Mouse (Mus musculus) hindbrain, postnatal 0 days (tissue): ENCODE measurements at regions not wholly inside any gene's neighbourhood (a gene's known extent, or its start where the extent isn't known, plus 50 kb on each side); places are given as distances from the start of the nearest gene placed in this dataset.
"Not testable (repeated sequence)": the region's sequence is repeated elsewhere in the genome, so short reads cannot be mapped to it uniquely, and the experiment has no call there.

Experiments used
- ATAC-seq: fragments of 200-750 bp; cut with Nextera tagmentation; 2 replicates; pipeline ENCODE4 v1.8.0; 2017; ENCODE audit warnings: mild to moderate bottlenecking, moderate TSS enrichment, moderate library complexity
- DNase-seq: peaks from one replicate; pipeline ENCODE4 v3.0.0-alpha.2; 2015; ENCODE audit warnings: low spot score
- H3K27ac ChIP-seq: fragments of 300-500 bp; sonication (generic); 2 replicates; pipeline ENCODE4 v1.5.1; 2014; ENCODE audit warnings: mild to moderate bottlenecking
- H3K27me3 ChIP-seq: fragments of 300-500 bp; sonication (generic); 2 replicates; pipeline ENCODE4 v1.6.1; 2014; ENCODE audit warnings: low read length, mixed read lengths; ENCODE audit not compliant: insufficient read depth
- H3K36me3 ChIP-seq: fragments of 300-500 bp; sonication (generic); 2 replicates; pipeline ENCODE4 v1.6.1; 2014; ENCODE audit warnings: low read length, mixed read lengths; ENCODE audit not compliant: insufficient read depth
- H3K4me1 ChIP-seq: fragments of 300-500 bp; sonication (generic); 2 replicates; pipeline ENCODE4 v1.6.1; 2014; ENCODE audit warnings: antibody characterized with exemption, low read length, mixed read lengths; ENCODE audit not compliant: insufficient read depth
- H3K4me2 ChIP-seq: fragments of 300-500 bp; sonication (generic); 2 replicates; pipeline ENCODE4 v1.6.1; 2014; ENCODE audit warnings: low read depth, mild to moderate bottlenecking, low read length, moderate library complexity, mixed read lengths
- H3K4me3 ChIP-seq: fragments of 300-500 bp; sonication (generic); 2 replicates; pipeline ENCODE4 v1.5.1; 2014; ENCODE audit warnings: low read length
- H3K9ac ChIP-seq: fragments of 300-500 bp; sonication (generic); replicated peaks from 2 replicates; pipeline ENCODE4 v1.6.1; 2014; ENCODE audit warnings: mild to moderate bottlenecking, low read length, moderate library complexity, mixed read lengths
- H3K9me3 ChIP-seq: fragments of 300-500 bp; sonication (generic); 2 replicates; pipeline ENCODE4 v1.6.1; 2016; ENCODE audit warnings: low read length, mixed read lengths
- CTCF ChIP-seq: IDR thresholded peaks from 2 replicates; pipeline ENCODE4 v1.5.1; 2016; ENCODE audit warnings: antibody characterized with exemption, control low read depth, low read depth
- WGBS: fragments of 180-500 bp; shearing (Covaris S2); extraction: QIAGEN DNeasy Blood & Tissue Kit; methylation state at CpG from one replicate; pipeline ENCODE4 v1.1.7; 2014; 5-methylcytosine and 5-hydroxymethylcytosine counted together

- DNase-seq: peak; percentile 52
- H3K4me2 ChIP-seq: no peak overlapping the region
Measured at GRCm38 (mm10) chr4:10670846-10671428, 203.4 kb upstream of the 2610301B20Rik start.

GRCm38 (mm10) chr4:10691086-10691485, 183.2 kb upstream of the 2610301B20Rik start:
- no peaks in the 10 kb centered on the region for H3K4me1 ChIP-seq
- no peaks in the 10 kb centered on the region for H3K36me3 ChIP-seq
- no peak overlapping the region for H3K4me2 ChIP-seq
- no peaks in the 10 kb centered on the region for H3K9me3 ChIP-seq
- DNase-seq: no peak
- no peak overlapping the region for H3K9ac ChIP-seq
- no peak overlapping the region for H3K4me3 ChIP-seq
- H3K27ac ChIP-seq: no peak overlapping the region
- ATAC-seq: no peak
- no peaks in the 10 kb centered on the region for H3K27me3 ChIP-seq
- WGBS: 79% methylated on average over 9 of the region's 9 CpGs
- TF ChIP-seq CTCF: no peak

More at GRCm38 (mm10) chr4:10670846-10671428, 203.4 kb upstream of the 2610301B20Rik start:
- TF ChIP-seq CTCF: no peak
- ATAC-seq: no peak
- no peaks in the 10 kb centered on the region for H3K36me3 ChIP-seq
- H3K9me3 ChIP-seq: no peaks in the 10 kb centered on the region
- 45% methylated on average over 6 of the region's 6 CpGs for WGBS
- no peak overlapping the region for H3K27ac ChIP-seq
- no peaks in the 10 kb centered on the region for H3K27me3 ChIP-seq
- H3K9ac ChIP-seq: no peak overlapping the region
- no peak overlapping the region for H3K4me3 ChIP-seq
- H3K4me1 ChIP-seq: no peaks in the 10 kb centered on the region

GRCm38 (mm10) chr4:10692860-10693259, 181.4 kb upstream of the 2610301B20Rik start:
- no peak for ATAC-seq
- Histone ChIP-seq H3K4me2 (no peak overlapping the region), H3K4me3 (no peak overlapping the region), H3K27ac (no peak overlapping the region), H3K36me3 (no peaks in the 10 kb centered on the region), H3K27me3 (no peaks in the 10 kb centered on the region), H3K9me3 (no peaks in the 10 kb centered on the region), H3K4me1 (no peaks in the 10 kb centered on the region), H3K9ac (no peak overlapping the region)
- DNase-seq: no peak
- 85% methylated on average over 2 of the region's 2 CpGs for WGBS
- no peak for TF ChIP-seq CTCF

- Histone ChIP-seq H3K9ac (no peak overlapping the region), H3K27ac (no peak overlapping the region), H3K9me3 (no peaks in the 10 kb centered on the region), H3K4me3 (0 out of 2 replicates have a peak overlapping the region, but pooled peaks have one; percentile 11), H3K36me3 (no peaks in the 10 kb centered on the region), H3K4me2 (no peak overlapping the region), H3K27me3 (no peaks in the 10 kb centered on the region), H3K4me1 (no peaks in the 10 kb centered on the region)
- no peak for DNase-seq
- no peak for TF ChIP-seq CTCF
- WGBS: 38% methylated on average over 5 of the region's 15 CpGs
- ATAC-seq: no peak
Measured at GRCm38 (mm10) chr4:10693446-10694105, 180.7 kb upstream of the 2610301B20Rik start.

GRCm38 (mm10) chr4:10694106-10694748, 180.1 kb upstream of the 2610301B20Rik start:
- H3K27me3 ChIP-seq, H3K4me1 ChIP-seq, H3K4me2 ChIP-seq, H3K4me3 ChIP-seq, H3K27ac ChIP-seq, H3K9me3 ChIP-seq, H3K36me3 ChIP-seq, ATAC-seq, DNase-seq, H3K9ac ChIP-seq: not testable (repeated sequence)
- WGBS: no CpG with 5 or more reads among the region's 21 CpGs

- no peak overlapping the region for H3K4me3 ChIP-seq
- H3K9me3 ChIP-seq: no peaks in the 10 kb centered on the region
- H3K4me2 ChIP-seq: no peak overlapping the region
- H3K27me3 ChIP-seq: no peaks in the 10 kb centered on the region
- TF ChIP-seq CTCF: no peak
- ATAC-seq: peak; percentile 77
- H3K4me1 ChIP-seq: no peaks in the 10 kb centered on the region
- H3K27ac ChIP-seq: no peak overlapping the region
- peak; percentile 40 for DNase-seq
- no peaks in the 10 kb centered on the region for H3K36me3 ChIP-seq
- no peak overlapping the region for H3K9ac ChIP-seq
- 47% methylated on average over 1 of the region's 1 CpGs for WGBS
Measured at GRCm38 (mm10) chr4:10697225-10697836, 177.0 kb upstream of the 2610301B20Rik start.
